In genomic region chr10:13801296-13801695, GRCm38 (mm10) we compare ENCODE assay signal across 19 mouse cellular contexts.
DNase-seq lines count a peak whose midpoint lies in the region; ATAC-seq and TF ChIP-seq lines count a peak whose summit lies in the region.
"Had no signal": no experiment of that assay in that cellular context is flagged by ENCODE, and none has a peak within 500 bp of the region (broad histone marks: within the 10 kb centered on the region; RNA-seq: fewer than 3 reads in every experiment).

No protein-coding gene starts in this region.

- ATAC-seq in intestine, embryonic 15.5 days: no peak
- no peak for ATAC-seq in megakaryocyte, adult 5-6 weeks (ENCODE audit: poor library complexity, severe bottlenecking)
- ATAC-seq: CD4-positive, CD25-positive, alpha-beta regulatory T cell, adult 4 months; forebrain, embryonic 15.5 days; hindbrain, postnatal 0 days had no signal

- TF ChIP-seq POLR2A in cerebellum, adult 2 months (IDR thresholded peaks at IDR 0.05; ENCODE audit: borderline replicate concordance, insufficient read depth, low read length): no peak

- H3K9me3 ChIP-seq in intestine, embryonic 15.5 days: no peaks in the 10 kb centered on the region
- H3K9me3 ChIP-seq: embryonic facial prominence, embryonic 12.5 days; forebrain, embryonic 15.5 days; G1E; hindbrain, embryonic 13.5 days had no signal

- H3K4me1 ChIP-seq in cerebellum, adult 2 months (ENCODE audit: control insufficient read depth, insufficient read depth, low read length): peaks cover 6% of the 10 kb centered on the region; the same call in 1 of the 2 replicates
- no peaks in the 10 kb centered on the region for H3K4me1 ChIP-seq in intestine, embryonic 15.5 days (replicated peaks)
- H3K4me1 ChIP-seq: embryonic facial prominence, embryonic 12.5 days; forebrain, embryonic 15.5 days; hindbrain, embryonic 13.5 days had no signal

- intact Hi-C loops in left cerebral cortex, postnatal 25 days (cut with DNase I): no loop called here

- DNase-seq in cerebellum, adult 11 months: peak; percentile 60
- DNase-seq in cerebellum, adult 2 months: peak; percentile 75 to 83
- peak; percentile 86 to 89 for DNase-seq in cerebellum, postnatal 10 days
- no peak for DNase-seq in B cell, adult 2 months
- no peak for DNase-seq in left cerebral cortex, postnatal 25 days (ENCODE audit: low spot score in 2 of 2)
- DNase-seq: adrenal gland, postnatal 10 days; gastrocnemius, postnatal 36 days; heart, adult 11 months; heart, postnatal 10 days; heart, postnatal 4 days; kidney, adult 18-20 months had no signal

- WGBS in cerebellum, adult 2 months: 27% methylated on average over 5 of the region's 5 CpGs
- 87% methylated on average over 5 of the region's 5 CpGs for WGBS in intestine, embryonic 15.5 days

- no peak overlapping the region for H3K4me3 ChIP-seq in cerebellum, adult 2 months (replicated peaks; ENCODE audit: insufficient read depth, low read depth, low read length)
- no peak overlapping the region for H3K4me3 ChIP-seq in intestine, embryonic 15.5 days (replicated peaks)
- H3K4me3 ChIP-seq: embryonic facial prominence, embryonic 12.5 days; forebrain, embryonic 15.5 days; hindbrain, embryonic 13.5 days had no signal

- no peaks in the 10 kb centered on the region for H3K36me3 ChIP-seq in intestine, embryonic 15.5 days
- H3K36me3 ChIP-seq: G1E had no signal

- H3K9ac ChIP-seq in intestine, embryonic 15.5 days: no peak overlapping the region
- H3K9ac ChIP-seq: embryonic facial prominence, embryonic 12.5 days; forebrain, embryonic 15.5 days; hindbrain, embryonic 13.5 days had no signal

- no peak overlapping the region for H3K4me2 ChIP-seq in intestine, embryonic 15.5 days (replicated peaks)
- H3K4me2 ChIP-seq: embryonic facial prominence, embryonic 12.5 days; forebrain, embryonic 15.5 days; hindbrain, embryonic 13.5 days had no signal

- TF ChIP-seq CTCF in cerebellum, adult 2 months (IDR thresholded peaks at IDR 0.05; ENCODE audit: borderline replicate concordance, insufficient read depth, low read depth, low read length): no peak

- peak overlapping the region; percentile 68; the same call in 1 of the 2 replicates for H3K27ac ChIP-seq in cerebellum, adult 2 months (ENCODE audit: insufficient read depth, low read length)
- H3K27ac ChIP-seq in intestine, embryonic 15.5 days: no peak overlapping the region
- H3K27ac ChIP-seq: embryonic facial prominence, embryonic 12.5 days; forebrain, embryonic 15.5 days; hindbrain, embryonic 13.5 days; hindbrain, postnatal 0 days had no signal

- H3K27me3 ChIP-seq in cerebellum, adult 2 months (ENCODE audit: control insufficient read depth, insufficient read depth, low read length): no peaks in the 10 kb centered on the region
- H3K27me3 ChIP-seq in intestine, embryonic 15.5 days (replicated peaks): no peaks in the 10 kb centered on the region
- H3K27me3 ChIP-seq: embryonic facial prominence, embryonic 12.5 days; forebrain, embryonic 15.5 days; hindbrain, embryonic 13.5 days had no signal

Comparison
In these comparisons a context has a peak if more than half of its experiments do, and no peak if none do; other contexts are left out.
1. DNase-seq: peak in cerebellum, adult 11 months (single experiment), cerebellum, adult 2 months (2 of 2) and cerebellum, postnatal 10 days (2 of 2); none in B cell, adult 2 months (0 of 2) and left cerebral cortex, postnatal 25 days (0 of 2).